Mouse (Mus musculus) small intestine, adult 2 months (tissue): ENCODE results near the gene Sc5d.

ENCODE experiments used
- CTCF ChIP-seq: fragments of 200-500 bp; IDR thresholded peaks from 2 replicates; pipeline ENCODE4 v1.5.1; 2012; ENCODE audit warnings: low read depth, mild to moderate bottlenecking, control low read depth, inconsistent platforms, low read length, moderate library complexity, mixed read lengths; ENCODE audit not compliant: insufficient replicate concordance, insufficient read length; ENCODE audit errors: extremely low read depth
- POLR2A ChIP-seq: fragments of 200-500 bp; IDR thresholded peaks from 2 replicates; pipeline ENCODE4 v1.6.1; 2012; ENCODE audit warnings: low read depth, mild to moderate bottlenecking, control low read depth, inconsistent platforms, low read length, moderate library complexity

GRCm38 (mm10) chr9:42214116-42214515, 49.9 kb downstream of the Sc5d start:
- no peak for TF ChIP-seq POLR2A
- TF ChIP-seq CTCF = no peak
